ENCODE assay signal across 7 mouse cellular contexts in the genomic region with DNA sequence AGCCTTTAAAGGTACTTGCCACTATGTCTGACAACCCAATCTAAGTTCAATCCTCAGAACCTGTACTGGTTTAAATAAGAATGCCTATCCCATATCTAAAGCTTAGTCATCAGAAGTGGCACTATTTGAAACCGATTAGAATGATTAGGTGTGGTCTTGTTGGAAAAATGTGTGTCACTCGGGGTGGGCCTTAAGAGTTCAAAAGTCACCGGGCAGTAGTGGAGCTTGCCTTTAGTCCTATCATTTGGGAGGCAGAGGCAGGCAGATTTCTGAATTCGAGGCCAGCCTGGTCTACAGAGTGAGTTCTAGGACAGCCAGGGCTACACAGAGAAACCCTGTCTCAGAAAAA. TPM values are rescaled to one million over a fixed set of nuclear protein-coding genes. Genes with fewer than 3 reads are reported as not detected.
DNase-seq lines count a peak whose midpoint lies in the region; ATAC-seq and TF ChIP-seq lines count a peak whose summit lies in the region.

No protein-coding gene starts in this region.

- no peaks in the 10 kb centered on the region for H3K36me3 ChIP-seq in lung, postnatal 0 days (ENCODE audit: insufficient read depth, low read length)
- no peaks in the 10 kb centered on the region for H3K36me3 ChIP-seq in forebrain, embryonic 11.5 days (ENCODE audit: control insufficient read depth, insufficient read depth, low read length)
- H3K36me3 ChIP-seq in limb, embryonic 15.5 days, result no peaks in the 10 kb centered on the region
- H3K36me3 ChIP-seq in stomach, postnatal 0 days (ENCODE audit: control insufficient read depth, insufficient read depth, low read length), result no peaks in the 10 kb centered on the region

- peaks cover 4% of the 10 kb centered on the region; the same call in 1 of the 2 replicates for H3K4me1 ChIP-seq in lung, postnatal 0 days (ENCODE audit: insufficient read depth, low read depth, low read length)
- no peaks in the 10 kb centered on the region; the same call in 1 of the 2 replicates for H3K4me1 ChIP-seq in forebrain, embryonic 11.5 days (replicated peaks; ENCODE audit: control insufficient read depth, insufficient read depth, low read length)
- peaks cover 10% of the 10 kb centered on the region for H3K4me1 ChIP-seq in limb, embryonic 15.5 days
- peaks cover 3% of the 10 kb centered on the region for H3K4me1 ChIP-seq in stomach, postnatal 0 days (replicated peaks; ENCODE audit: control insufficient read depth, insufficient read depth)

- no peak overlapping the region for H3K27ac ChIP-seq in lung, postnatal 0 days (ENCODE audit: low read length)
- H3K27ac ChIP-seq in forebrain, embryonic 11.5 days (ENCODE audit: low read depth, low read length), result no peak overlapping the region
- no peak overlapping the region for H3K27ac ChIP-seq in limb, embryonic 15.5 days
- no peak overlapping the region for H3K27ac ChIP-seq in stomach, postnatal 0 days (replicated peaks)

- no peak for ATAC-seq in lung, postnatal 0 days
- ATAC-seq in forebrain, embryonic 11.5 days (replicated peaks; ENCODE audit: low FRiP score), result no peak
- ATAC-seq in limb, embryonic 15.5 days (ENCODE audit: insufficient number of reproducible peaks, low FRiP score, low TSS enrichment, low read depth), result no peak
- no peak for ATAC-seq in stomach, postnatal 0 days (ENCODE audit: low FRiP score, low TSS enrichment)

- TF ChIP-seq CTCF in lung, postnatal 0 days (IDR thresholded peaks at IDR 0.05), result no peak
- no peak for TF ChIP-seq CTCF in stomach, postnatal 0 days (IDR thresholded peaks at IDR 0.05; ENCODE audit: low read depth)

- H3K9me3 ChIP-seq in lung, postnatal 0 days (ENCODE audit: low read length), result no peaks in the 10 kb centered on the region
- H3K9me3 ChIP-seq in forebrain, embryonic 11.5 days (ENCODE audit: control insufficient read depth, low read length), result no peaks in the 10 kb centered on the region
- H3K9me3 ChIP-seq in limb, embryonic 15.5 days, result no peaks in the 10 kb centered on the region
- H3K9me3 ChIP-seq in stomach, postnatal 0 days (ENCODE audit: control insufficient read depth, low read length), result no peaks in the 10 kb centered on the region

- DNase-seq in lung, postnatal 0 days (ENCODE audit: low spot score), result no peak
- no peak for DNase-seq in lung, postnatal 4 days
- DNase-seq in forebrain, embryonic 11.5 days (ENCODE audit: low spot score), result no peak
- DNase-seq in stomach, postnatal 0 days (ENCODE audit: low spot score), result no peak
- DNase-seq in left cerebral cortex, adult 18-20 months (ENCODE audit: low spot score in 2 of 2), result no peak
- DNase-seq in gastrocnemius, postnatal 4 days (ENCODE audit: low spot score in 2 of 2), result no peak

- peak overlapping the region; percentile 89 for H3K4me2 ChIP-seq in lung, postnatal 0 days (replicated peaks; ENCODE audit: low read depth, low read length)
- peak overlapping the region; percentile 52; the same call in 1 of the 2 replicates for H3K4me2 ChIP-seq in forebrain, embryonic 11.5 days (ENCODE audit: low read depth, low read length, severe bottlenecking)
- H3K4me2 ChIP-seq in limb, embryonic 15.5 days, result peak overlapping the region; percentile 76
- peak overlapping the region; percentile 86 for H3K4me2 ChIP-seq in stomach, postnatal 0 days (replicated peaks; ENCODE audit: low read depth)

- no peak overlapping the region for H3K9ac ChIP-seq in lung, postnatal 0 days (replicated peaks; ENCODE audit: low read depth)
- H3K9ac ChIP-seq in forebrain, embryonic 11.5 days (ENCODE audit: low read length), result no peak overlapping the region
- no peak overlapping the region for H3K9ac ChIP-seq in limb, embryonic 15.5 days
- H3K9ac ChIP-seq in stomach, postnatal 0 days (ENCODE audit: low read length), result no peak overlapping the region

- peak overlapping the region; percentile 88; the same call in 1 of the 2 replicates for H3K4me3 ChIP-seq in lung, postnatal 0 days (ENCODE audit: low read depth, low read length)
- peak overlapping the region; percentile 92 for H3K4me3 ChIP-seq in forebrain, embryonic 11.5 days (ENCODE audit: low read depth, low read length)
- peak overlapping the region; percentile 95 for H3K4me3 ChIP-seq in limb, embryonic 15.5 days
- peak overlapping the region; percentile 92 for H3K4me3 ChIP-seq in stomach, postnatal 0 days (ENCODE audit: low read depth, low read length)

- TF ChIP-seq EP300 in lung, postnatal 0 days (IDR thresholded peaks at IDR 0.05), result no peak
- TF ChIP-seq EP300 in stomach, postnatal 0 days (optimal IDR thresholded peaks at IDR 0.05), result no peak

- WGBS in lung, postnatal 0 days, result 97% methylated on average over 4 of the region's 4 CpGs
- 94% methylated on average over 4 of the region's 4 CpGs for WGBS in forebrain, embryonic 11.5 days
- WGBS in limb, embryonic 15.5 days, result 98% methylated on average over 4 of the region's 4 CpGs
- 94% methylated on average over 4 of the region's 4 CpGs for WGBS in stomach, postnatal 0 days

- no peaks in the 10 kb centered on the region for H3K27me3 ChIP-seq in lung, postnatal 0 days (replicated peaks; ENCODE audit: insufficient read depth, low read length)
- H3K27me3 ChIP-seq in forebrain, embryonic 11.5 days (ENCODE audit: control insufficient read depth, insufficient read depth, low read length), result no peaks in the 10 kb centered on the region
- no peaks in the 10 kb centered on the region for H3K27me3 ChIP-seq in limb, embryonic 15.5 days
- H3K27me3 ChIP-seq in stomach, postnatal 0 days (ENCODE audit: control insufficient read depth, insufficient read depth, low read length), result no peaks in the 10 kb centered on the region

RNA-seq across cellular contexts. Expression of gene Xpo6, which starts 0.7 kb away (rescaled TPM):
- polyA plus RNA-seq in lung, postnatal 0 days (2015; fragmentation: Nextera tagmentation; extraction: Ambion mirVana), result 19.7 and 20.8 TPM in 2 replicates
- 76.4 and 91.6 TPM in 2 replicates for polyA plus RNA-seq in forebrain, embryonic 11.5 days (2014; fragmentation: Nextera tagmentation; extraction: Ambion mirVana)
- polyA plus RNA-seq in limb, embryonic 15.5 days (2015; fragmentation: Nextera tagmentation; extraction: Ambion mirVana), result 34.3 and 43.7 TPM in 2 replicates
- 19.3 and 19.7 TPM in 2 replicates for polyA plus RNA-seq in stomach, postnatal 0 days (2015; fragmentation: Nextera tagmentation; extraction: Ambion mirVana)
- total RNA-seq in left cerebral cortex, adult 18-20 months (2021), result 10 to 100 TPM; 94.3 to 95.0 TPM
- total RNA-seq in gastrocnemius, postnatal 4 days (2021), result 10 to 100 TPM; 53.7 to 58.6 TPM
